Mouse (Mus musculus): ENCODE results near the gene Ube2e3. TPM values are rescaled to one million over a fixed set of nuclear protein-coding genes. Genes with fewer than 3 reads are reported as not detected.

Gene Ube2e3
- total RNA-seq, 2 experiments from 2014 or later = 127 to 139 TPM

GRCm38 (mm10) chr2:78871971-78872860 is 4.3 kb downstream of the Ube2e3 start:
- DNase-seq (ENCODE audit: low spot score in 2 of 2) = peak; percentile 37 to 43
- intact Hi-C loops (cut with DNase I) = no loop called here

DNA sequence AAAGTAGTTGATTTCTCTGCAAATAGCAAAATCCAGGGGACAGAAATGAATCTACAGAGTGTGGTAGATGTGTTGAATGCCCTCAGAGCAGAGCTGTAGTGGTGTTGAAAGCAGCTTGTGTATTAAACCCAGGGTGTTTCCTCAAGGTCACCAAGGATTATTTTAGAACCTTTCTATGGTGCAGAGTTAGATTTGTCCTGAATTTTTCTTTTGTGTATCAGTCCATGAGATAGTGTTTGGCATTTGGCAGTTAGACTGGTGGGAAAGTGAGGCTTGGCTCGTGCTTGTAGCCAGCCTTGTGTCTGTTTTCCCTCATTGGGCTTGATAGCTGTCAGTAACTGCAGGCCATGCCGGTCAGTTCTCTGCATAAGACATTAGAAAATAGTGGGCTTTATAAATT is 6.0 kb downstream of the Ube2e3 start:
- intact Hi-C loops (cut with DNase I) = no loop called here

DNA sequence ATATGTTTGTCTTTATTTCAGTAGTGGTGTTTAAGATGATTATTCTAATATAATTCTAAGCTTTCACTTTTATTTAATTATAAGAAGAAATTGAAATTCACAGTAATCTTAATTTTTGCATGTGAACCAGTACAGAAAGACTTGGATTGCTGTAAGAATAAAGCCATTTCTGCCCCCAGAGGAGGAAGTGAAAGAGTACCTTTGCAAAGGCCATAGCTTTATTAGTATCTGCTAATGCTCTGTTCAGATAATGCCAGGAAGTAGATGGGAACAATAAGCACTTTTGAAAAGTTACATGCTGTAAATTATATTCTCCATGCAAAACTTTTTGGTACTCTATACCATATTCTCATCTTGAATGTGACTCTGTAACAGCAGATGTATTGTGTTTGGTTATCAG is 8.1 kb downstream of the Ube2e3 start:
- DNase-seq (ENCODE audit: low spot score in 2 of 2) = no peak
- intact Hi-C loops (cut with DNase I) = no loop called here

More for the DNA sequence above, 6.0 kb downstream of the Ube2e3 start:
- DNase-seq (ENCODE audit: low spot score in 2 of 2) = no peak

DNA sequence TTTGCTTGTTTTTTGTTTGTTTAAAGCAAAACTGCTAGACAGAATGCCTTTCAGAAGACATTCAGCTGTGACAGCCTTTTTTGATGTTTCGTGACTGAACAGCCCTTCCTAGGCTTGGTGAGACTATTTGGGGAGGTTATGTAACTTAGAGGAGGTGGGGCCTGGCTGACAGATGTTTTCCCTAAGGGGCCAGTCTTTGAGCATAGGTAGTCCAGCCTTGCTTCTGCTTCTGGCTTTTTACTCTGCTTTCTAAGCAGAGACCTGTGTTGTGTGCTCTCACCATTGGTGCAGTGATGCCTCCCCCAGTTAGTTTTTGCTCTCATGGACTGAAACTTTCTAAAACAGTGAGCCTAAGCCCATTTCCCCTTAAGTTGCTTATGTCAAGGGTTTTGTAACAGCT is 14.1 kb downstream of the Ube2e3 start:
- intact Hi-C loops (cut with DNase I) = no loop called here
- no peak for DNase-seq (ENCODE audit: low spot score in 2 of 2)

GRCm38 (mm10) chr2:78882743-78883433 is 15.0 kb downstream of the Ube2e3 start:
- no peak for DNase-seq (ENCODE audit: low spot score in 2 of 2)
- intact Hi-C loops (cut with DNase I) = no loop called here

- intact Hi-C loops (cut with DNase I) = no loop called here
- DNase-seq (ENCODE audit: low spot score in 2 of 2) = no peak
These were observed 18.5 kb downstream of the Ube2e3 start for GRCm38 (mm10) chr2:78886446-78886845.

DNA sequence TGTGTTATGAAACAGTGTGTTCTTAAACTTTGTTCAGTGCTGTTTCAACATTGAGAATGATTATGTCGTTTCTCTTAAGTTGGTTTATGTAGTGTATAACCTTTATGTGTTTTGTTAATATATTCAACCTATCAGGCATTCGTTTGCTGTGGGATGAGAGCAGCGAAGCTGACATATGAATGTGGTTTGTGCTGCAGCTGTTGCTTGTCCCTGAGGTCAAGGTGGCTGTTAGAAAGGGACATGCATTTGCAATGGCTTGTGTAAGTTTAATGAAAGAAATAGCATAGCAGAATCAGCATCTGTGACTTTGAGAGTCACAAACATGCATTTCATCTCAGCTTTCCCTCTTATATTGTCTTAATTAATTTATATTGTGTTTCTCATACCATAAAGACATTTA is 20.3 kb downstream of the Ube2e3 start:
- no peak for DNase-seq (ENCODE audit: low spot score in 2 of 2)
- intact Hi-C loops (cut with DNase I) = no loop called here

GRCm38 (mm10) chr2:78895216-78895615 is 27.3 kb downstream of the Ube2e3 start:
- no peak for DNase-seq (ENCODE audit: low spot score in 2 of 2)
- intact Hi-C loops (cut with DNase I) = no loop called here

DNA sequence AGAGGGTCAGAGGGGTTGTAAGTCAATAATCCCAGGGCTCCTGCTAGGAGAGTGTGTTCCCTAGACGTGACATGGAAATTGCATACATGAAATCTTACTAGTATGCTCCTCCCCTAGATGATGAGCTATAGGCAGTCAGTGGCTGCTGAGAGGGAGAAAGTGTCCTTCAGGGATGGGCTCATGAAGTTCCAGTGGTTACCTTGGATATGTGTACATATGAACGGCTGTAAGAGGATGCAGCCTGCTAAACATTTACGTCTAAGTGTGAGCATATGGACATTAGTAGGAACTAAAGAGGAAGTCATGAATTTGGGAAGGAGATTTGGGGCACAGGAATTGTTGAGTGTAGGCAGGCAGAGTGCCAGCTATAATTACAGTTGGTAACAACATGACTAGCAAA is 38.0 kb downstream of the Ube2e3 start:
- no peak for DNase-seq (ENCODE audit: low spot score in 2 of 2)
- intact Hi-C loops (cut with DNase I) = no loop called here

- intact Hi-C loops (cut with DNase I) = no loop called here
- DNase-seq (ENCODE audit: low spot score in 2 of 2) = no peak
These were observed 43.6 kb downstream of the Ube2e3 start for GRCm38 (mm10) chr2:78911516-78911915.

DNA sequence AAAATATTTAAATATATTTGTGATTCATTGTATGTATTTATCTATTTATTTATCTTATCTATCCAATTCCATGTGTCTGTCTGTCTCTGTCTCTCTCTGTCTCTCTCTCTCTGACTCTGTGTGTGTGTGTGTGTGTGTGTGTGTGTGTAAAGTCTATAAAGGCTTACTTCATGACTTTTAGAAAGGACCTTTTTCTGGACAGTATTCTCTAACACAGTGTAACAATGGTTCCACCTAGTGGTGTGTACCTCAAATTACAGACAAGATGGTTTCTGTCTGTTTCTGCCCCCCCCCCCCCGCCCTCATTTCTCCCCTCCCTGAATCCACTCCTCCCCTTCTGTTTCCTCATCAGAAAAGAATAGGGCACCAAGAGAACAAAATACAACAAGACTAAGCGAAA is 46.9 kb downstream of the Ube2e3 start:
- DNase-seq (ENCODE audit: low spot score in 2 of 2) = no peak
- intact Hi-C loops (cut with DNase I) = no loop called here

DNA sequence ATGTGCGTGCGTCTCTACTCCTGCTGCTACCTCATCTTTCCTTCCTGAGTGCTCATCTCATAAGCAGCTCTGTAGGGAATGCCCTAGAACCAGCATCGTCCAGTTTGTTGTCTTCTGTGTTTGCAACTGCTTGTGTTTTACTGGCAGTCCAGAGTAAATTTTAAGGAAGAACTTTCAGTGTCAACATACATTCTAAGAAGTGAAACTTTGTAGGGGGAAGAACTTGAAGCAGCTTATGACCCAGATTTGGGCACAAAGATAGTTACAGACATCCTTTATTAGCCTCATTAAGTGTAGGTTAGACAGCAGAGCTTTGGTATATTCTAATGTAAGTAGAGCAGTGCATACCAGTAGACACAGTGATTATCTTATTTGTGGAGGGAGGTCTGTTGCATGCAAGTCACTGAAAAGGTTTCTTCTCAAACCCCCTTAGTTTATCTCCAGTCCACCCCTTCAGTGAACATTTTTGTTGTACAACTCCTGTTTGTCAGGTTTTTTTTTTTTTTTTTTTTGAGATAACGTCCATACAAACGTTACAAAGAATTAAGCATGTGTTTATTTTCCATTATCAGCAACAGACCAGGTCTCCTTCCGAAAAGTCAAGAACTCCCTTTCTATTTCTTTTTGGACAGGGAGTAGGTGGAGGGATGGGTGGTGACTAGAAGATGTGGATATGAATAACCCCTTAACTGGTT is 55.2 kb downstream of the Ube2e3 start:
- DNase-seq (ENCODE audit: low spot score in 2 of 2) = no peak
- intact Hi-C loops (cut with DNase I) = no loop called here

GRCm38 (mm10) chr2:78925807-78926206 is 57.9 kb downstream of the Ube2e3 start:
- no peak for DNase-seq (ENCODE audit: low spot score in 2 of 2)
- intact Hi-C loops (cut with DNase I) = no loop called here

DNA sequence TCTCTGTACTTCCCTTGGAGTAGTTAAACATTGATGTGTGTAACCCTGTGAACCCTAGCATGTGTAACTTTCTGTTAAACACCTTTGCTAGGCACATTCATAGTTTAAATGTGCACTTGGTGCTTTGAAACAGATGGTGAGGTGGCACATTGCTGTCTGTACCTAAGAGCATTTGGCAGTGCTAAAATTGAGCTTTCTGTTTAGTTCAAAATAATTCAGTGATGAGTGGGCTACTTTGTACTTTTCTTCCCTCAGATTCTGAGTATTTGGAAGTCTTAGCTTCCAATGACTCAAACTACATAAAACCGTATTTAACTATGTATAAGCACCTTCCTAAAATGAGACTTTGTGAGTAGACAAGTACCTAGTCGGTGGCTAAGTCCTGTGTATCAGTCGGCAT is 59.7 kb downstream of the Ube2e3 start:
- intact Hi-C loops (cut with DNase I) = no loop called here
- peak; percentile 42 to 64 for DNase-seq (ENCODE audit: low spot score in 2 of 2)

DNA sequence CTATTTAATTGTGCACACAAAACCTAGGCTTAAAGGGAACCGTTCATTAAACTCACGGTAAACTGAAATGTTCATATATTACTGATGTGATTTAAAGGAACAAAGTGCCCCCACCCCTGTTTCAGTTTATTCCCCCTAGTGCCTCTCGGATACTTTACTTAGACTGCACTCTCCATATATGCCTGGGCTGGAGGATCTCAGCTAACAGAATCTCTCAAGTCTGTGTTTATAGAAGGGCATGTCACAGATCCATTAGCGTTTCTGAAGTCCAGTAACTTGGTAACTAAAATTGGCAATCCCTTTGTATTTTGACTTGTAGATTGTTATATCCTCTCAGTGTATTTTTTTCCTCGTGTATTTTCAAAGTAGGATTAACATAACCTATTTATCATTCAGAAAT is 60.2 kb downstream of the Ube2e3 start:
- intact Hi-C loops (cut with DNase I) = no loop called here

DNA sequence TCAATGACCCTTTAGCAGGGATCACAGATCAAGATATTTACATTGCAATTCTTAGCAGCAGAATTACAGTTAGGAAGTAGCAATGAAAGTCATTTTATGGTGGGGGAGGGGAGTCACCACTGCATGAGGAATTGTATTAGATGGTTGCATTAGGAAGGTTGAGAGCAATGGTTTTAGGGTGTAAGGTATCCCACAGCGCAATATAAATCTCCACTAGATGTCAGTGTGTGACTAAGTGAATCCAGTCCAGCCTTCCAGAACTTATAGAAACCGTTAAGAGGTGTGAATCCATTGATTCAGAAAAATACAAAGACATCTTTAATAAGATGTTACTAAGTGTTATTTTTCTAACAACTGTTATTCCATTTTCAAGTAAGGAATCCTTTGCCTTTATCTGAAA is 63.4 kb downstream of the Ube2e3 start:
- intact Hi-C loops (cut with DNase I) = no loop called here
- peak in 1 of 2 experiments; percentile 14 for DNase-seq (ENCODE audit: low spot score in 2 of 2)

More for the DNA sequence above, 60.2 kb downstream of the Ube2e3 start:
- no peak for DNase-seq (ENCODE audit: low spot score in 2 of 2)

- DNase-seq (ENCODE audit: low spot score in 2 of 2) = peak in 1 of 2 experiments; percentile 7
- intact Hi-C loops (cut with DNase I) = loop anchor here (1.0 to 5.0 kb wide), 2 partner anchors 298 to 540 kb away; partner anchors contain the start of gene Itga4
These were observed 91.5 kb downstream of the Ube2e3 start for GRCm38 (mm10) chr2:78959451-78959850.

DNA sequence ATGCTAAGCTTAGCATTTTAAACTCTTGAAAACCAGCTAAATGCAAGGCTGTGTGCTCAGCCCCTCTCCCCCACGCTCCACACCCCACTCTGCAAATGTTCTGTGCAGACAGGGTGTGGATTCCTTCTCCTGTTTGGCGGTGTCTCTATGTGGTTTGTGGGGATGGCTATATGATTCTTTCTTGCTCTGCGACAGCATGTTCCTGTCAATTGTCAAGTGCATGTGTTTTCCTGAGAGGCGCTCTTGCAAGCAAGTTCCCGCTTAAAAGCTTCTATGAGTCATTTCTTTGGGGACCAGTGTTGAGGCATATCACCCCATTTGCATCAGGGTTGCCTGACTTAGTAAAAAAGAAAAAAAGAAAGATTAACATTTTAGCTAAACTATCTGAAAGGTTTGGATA is 92.4 kb downstream of the Ube2e3 start:
- no peak for DNase-seq (ENCODE audit: low spot score in 2 of 2)
- intact Hi-C loops (cut with DNase I) = no loop called here

GRCm38 (mm10) chr2:78961023-78961422 is 93.1 kb downstream of the Ube2e3 start:
- intact Hi-C loops (cut with DNase I) = no loop called here
- DNase-seq (ENCODE audit: low spot score in 2 of 2) = no peak

DNA sequence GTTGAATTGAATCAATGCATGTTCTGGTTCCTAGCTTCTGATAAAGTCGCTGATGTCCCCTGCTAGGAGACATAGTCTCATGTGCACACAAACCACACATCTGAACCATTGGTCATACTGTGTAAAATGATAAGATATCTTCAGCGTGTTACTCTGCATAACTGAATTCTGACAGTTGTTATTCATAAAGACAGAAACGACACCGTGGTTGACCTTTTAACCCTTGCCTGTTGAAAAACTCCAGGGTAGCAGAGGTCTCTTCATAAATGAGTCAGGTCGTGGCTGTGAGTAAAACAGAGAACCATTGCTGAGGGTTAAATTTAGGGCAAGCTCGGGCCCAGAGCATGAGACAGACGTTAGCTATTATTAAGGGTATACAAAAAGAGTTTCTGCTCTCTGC is 93.7 kb downstream of the Ube2e3 start:
- no peak for DNase-seq (ENCODE audit: low spot score in 2 of 2)
- intact Hi-C loops (cut with DNase I) = no loop called here
